Mouse (Mus musculus) bone marrow macrophage, adult 2 months (primary cell): ENCODE data around the gene Serpinb1a.

Experiments
- CTCF ChIP-seq: IDR thresholded peaks from 2 replicates; pipeline ENCODE4 v1.5.1; 2012; ENCODE audit warnings: low read depth, mild to moderate bottlenecking, low read length, moderate library complexity
- POLR2A ChIP-seq: IDR thresholded peaks from 2 replicates; pipeline ENCODE4 v1.6.1; 2012; ENCODE audit warnings: mild to moderate bottlenecking, low read depth, low read length, borderline replicate concordance

DNA sequence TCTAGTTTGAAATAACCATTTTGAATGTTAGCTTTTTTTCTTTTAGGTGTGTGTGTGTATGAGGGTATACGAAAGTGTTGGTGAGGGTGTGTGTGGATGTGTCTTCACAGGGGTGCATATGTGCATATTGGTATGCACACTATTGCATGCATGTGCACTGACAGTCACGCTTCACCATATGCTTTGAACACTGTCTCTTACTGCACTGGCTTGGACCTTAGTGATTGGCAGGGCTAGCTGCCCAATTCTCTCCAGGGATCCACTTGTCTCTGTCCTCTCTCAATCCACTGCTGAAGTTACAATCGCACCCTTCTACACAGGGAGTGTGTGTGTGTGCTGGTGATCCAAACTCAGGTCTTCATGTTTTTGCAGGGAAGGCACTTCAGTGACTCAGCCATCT, 9.6 kb downstream of the Serpinb1a start:
- TF ChIP-seq CTCF (no peak), POLR2A (no peak)
